Mouse (Mus musculus) left cerebral cortex, adult 11 months (tissue): ENCODE measurements around the gene Chmp5.

Source experiments
- DNase-seq: peaks from one replicate; pipeline ENCODE4 v3.0.0; 2022; ENCODE audit warnings: low spot score

The Chmp5 gene

GRCm38 (mm10) chr4:40947565-40948159 is 545 bp upstream of the Chmp5 start:
- DNase-seq, result peak; percentile 24

GRCm38 (mm10) chr4:40953521-40953920 is 5.3 kb downstream of the Chmp5 start:
- DNase-seq, result no peak

DNA sequence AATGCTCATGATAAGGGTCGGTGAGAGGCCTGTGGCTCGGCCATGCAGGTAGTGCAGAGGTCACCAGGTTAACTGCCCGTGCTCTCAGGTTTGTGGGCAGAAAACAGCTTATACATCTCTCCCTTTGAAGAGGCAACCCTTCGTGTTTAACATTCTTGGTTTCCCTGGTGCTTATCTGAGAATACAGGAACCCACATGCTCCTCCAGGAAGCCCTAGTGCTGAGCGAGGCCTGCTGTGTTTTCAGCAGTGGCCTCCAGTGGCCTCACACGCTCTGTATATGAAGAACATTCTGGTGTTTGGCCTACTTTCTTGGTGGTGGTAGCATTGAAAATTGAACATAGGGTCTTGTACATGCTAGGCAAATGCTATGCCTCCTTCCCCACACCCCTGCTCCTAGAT is 7.7 kb downstream of the Chmp5 start:
- DNase-seq, result no peak

- DNase-seq, result no peak
These were observed 15.3 kb downstream of the Chmp5 start for GRCm38 (mm10) chr4:40963536-40963935.

- no peak for DNase-seq
These were observed 21.0 kb downstream of the Chmp5 start for GRCm38 (mm10) chr4:40969161-40969560.

DNA sequence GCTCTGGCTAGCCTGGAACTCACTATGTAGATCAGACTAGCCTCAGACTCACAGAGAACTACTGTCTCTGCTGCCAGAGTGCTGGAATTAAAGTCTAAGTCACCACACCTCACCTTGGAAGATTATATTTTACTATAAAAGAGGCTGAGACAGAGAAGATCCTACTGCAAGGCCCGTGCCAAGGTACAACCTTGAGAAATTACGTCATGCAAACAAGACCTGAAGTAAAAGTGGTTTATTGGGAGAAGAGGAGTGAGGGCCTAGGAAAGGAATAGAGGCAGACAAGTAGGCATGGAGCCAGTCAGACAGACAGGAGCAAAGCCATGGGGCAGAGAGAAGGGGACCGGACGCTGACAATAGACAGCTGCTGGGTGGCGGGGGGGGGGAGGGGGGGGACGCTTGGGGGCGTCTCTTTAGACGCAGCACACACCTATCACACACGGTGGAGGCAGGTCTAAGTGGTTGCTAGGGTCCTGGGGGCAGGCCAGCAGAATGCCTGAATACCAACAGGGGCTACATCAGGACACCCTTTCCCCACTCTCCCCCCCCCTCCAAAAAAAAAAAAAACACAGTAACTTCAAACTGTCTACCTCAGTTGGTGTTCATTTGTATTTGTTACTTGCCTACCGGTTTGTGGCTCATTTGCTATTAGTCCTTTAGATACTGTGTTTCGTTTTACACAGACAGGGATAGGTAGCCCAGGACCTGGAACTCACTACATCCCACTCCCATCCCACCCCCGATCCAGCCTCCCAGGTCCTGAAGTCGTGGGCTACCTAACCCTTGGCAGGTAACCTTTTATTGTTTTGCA is 21.8 kb downstream of the Chmp5 start:
- no peak for DNase-seq

GRCm38 (mm10) chr4:40970592-40970841 is 22.3 kb downstream of the Chmp5 start:
- DNase-seq, result no peak

- peak; percentile 92 for DNase-seq
These were observed 22.9 kb downstream of the Chmp5 start, which contains the start of gene Nfx1 for GRCm38 (mm10) chr4:40970842-40971701. TSS of gene Nfx1 (plus strand) at chr4:40970906.

DNA sequence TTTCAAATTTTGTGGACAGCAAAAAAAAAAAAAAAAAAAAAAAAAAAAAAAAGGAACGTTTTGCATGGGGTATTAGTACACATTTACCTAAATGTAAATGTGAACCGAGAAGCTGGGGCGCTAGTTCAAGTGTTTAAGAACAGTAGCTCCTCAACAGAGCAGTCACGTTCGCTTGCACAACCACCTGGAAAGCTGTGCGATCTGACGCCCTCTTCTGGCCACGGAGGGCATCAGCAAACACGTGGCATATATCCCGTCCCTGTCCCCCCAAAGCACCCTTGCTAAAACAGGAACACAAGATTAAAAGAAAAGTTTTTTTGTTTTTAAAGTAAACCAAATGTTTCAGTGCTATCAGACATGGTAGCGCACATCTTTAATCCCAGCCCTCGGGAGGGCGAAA is 23.5 kb downstream of the Chmp5 start:
- DNase-seq, result no peak

DNA sequence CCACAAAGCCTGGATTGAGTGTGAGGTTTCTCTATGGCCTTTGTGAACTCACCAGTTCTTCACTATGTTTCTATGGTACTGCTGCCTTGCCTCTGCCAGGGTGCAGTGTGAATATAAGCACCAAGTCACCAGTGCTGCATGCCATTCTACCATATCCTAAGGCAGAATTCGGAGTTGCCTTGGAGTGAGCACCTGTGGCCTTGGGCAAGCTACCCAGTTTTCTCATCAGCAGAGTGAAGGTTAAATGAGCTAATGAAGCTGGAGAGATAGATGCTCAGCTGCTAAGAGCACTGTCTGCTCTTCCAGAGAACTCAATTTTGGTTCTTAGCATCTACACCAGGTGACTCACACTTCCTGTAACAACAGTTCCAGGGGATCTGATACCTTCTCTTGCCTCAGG is 25.8 kb downstream of the Chmp5 start:
- no peak for DNase-seq

GRCm38 (mm10) chr4:40975678-40976077 is 27.5 kb downstream of the Chmp5 start:
- no peak for DNase-seq

DNA sequence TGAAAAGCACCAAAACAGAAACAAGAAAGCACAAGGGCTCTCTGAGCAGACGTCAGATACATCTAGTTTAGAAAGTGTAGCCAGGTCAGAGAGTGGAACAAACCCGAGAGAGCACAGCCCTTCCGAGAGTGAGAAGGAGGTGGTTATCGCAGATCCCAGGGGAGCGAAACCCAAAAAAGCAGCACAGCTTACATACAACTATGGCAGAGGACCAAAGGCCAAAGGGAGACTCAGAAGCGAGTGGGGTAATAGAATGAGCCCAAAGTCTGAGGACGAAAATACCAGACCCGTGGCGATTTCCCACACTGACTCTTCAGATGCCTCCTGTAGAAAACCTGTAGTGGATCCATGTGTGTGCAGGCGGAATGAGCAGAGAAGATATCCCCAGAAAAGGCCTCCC is 28.4 kb downstream of the Chmp5 start:
- DNase-seq, result no peak

GRCm38 (mm10) chr4:40979430-40979829 is 31.2 kb downstream of the Chmp5 start:
- no peak for DNase-seq

GRCm38 (mm10) chr4:40982486-40982885 is 34.3 kb downstream of the Chmp5 start:
- no peak for DNase-seq

DNA sequence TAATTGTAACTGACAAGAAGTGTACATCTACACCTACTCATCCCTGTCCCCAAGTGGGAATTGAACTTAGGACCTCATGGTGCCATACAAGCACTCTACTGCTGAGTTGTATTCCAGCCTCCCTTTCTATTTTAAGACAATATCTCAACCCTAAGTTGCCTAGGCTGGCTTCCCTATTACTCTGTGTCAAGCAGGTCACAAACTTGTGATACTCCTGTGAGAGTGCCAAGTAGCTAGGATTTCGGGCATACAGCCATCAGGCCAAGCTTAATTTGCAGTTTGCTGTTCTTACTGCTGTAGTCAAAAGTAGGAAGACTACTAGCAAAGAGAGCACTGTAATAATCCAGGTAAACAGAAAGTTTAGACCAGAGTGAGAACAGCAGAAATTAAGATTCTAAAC is 35.5 kb downstream of the Chmp5 start:
- DNase-seq, result no peak

- DNase-seq, result no peak
These were observed 41.4 kb downstream of the Chmp5 start for GRCm38 (mm10) chr4:40989633-40990032.

GRCm38 (mm10) chr4:40996302-40996701 is 48.1 kb downstream of the Chmp5 start:
- DNase-seq, result no peak

GRCm38 (mm10) chr4:40997916-40998315 is 49.7 kb downstream of the Chmp5 start:
- no peak for DNase-seq

DNA sequence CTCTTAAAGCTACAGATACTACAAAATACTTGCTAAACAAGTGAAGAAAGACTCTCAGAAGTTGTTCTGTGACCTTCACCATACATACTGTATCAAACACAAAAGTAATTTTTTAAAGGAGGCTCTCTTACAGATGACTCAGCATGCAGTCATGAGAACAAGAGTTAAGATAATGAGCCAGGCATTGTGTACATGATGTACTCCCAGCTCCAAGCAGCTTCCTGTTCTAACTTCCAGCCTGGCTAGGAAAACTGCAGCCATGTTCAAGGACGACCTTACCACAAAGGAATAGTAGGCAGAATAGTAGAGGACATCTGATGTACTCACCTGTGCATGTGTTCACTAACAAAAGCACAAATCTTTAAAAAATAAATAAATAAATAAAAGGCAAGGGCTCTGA is 52.1 kb downstream of the Chmp5 start:
- no peak for DNase-seq

GRCm38 (mm10) chr4:41000842-41001639 is 52.8 kb downstream of the Chmp5 start:
- DNase-seq, result no peak

DNA sequence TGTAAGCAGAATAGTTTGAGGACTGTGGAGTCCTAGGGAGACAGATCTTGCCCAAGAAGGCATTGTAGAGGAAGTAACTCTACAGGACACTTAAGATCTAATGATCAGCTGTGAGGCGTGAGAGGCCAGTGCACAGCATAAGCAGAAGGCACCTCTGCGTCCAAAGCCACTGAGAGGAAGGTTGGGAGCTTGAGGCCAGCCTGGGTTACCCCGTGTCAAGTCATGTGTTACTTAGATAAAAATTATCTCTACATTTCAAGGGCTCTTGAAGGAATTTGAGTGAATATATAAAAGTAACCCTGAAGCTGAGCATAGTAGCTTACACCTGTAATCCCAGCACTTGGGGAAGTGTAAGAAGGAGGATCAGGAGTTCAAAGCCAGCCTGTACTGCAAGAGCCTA is 65.1 kb downstream of the Chmp5 start:
- DNase-seq, result no peak
